In genomic region chr10:69211560-69211959, GRCm38 (mm10) we compare ENCODE assay signal across 8 mouse cellular contexts. TPM values are rescaled to one million over a fixed set of nuclear protein-coding genes. Genes with fewer than 3 reads are reported as not detected.
DNase-seq lines count a peak whose midpoint lies in the region; ATAC-seq and TF ChIP-seq lines count a peak whose summit lies in the region.

No protein-coding gene starts in this region.

- no peak for ATAC-seq in kidney, postnatal 0 days (replicated peaks; ENCODE audit: low FRiP score, low read depth)
- ATAC-seq in megakaryocyte progenitor cell, adult 5-6 weeks (replicated peaks; ENCODE audit: poor library complexity): peak; percentile 65
- no peak for ATAC-seq in inflammation-experienced regulatory T-cells, adult 6 months

- no peaks in the 10 kb centered on the region for H3K9me3 ChIP-seq in kidney, postnatal 0 days (replicated peaks; ENCODE audit: low read length)

- H3K4me3 ChIP-seq in C2C12 (ENCODE audit: insufficient read depth, poor library complexity, severe bottlenecking): peak overlapping the region; percentile 74
- peak overlapping the region; percentile 70 for H3K4me3 ChIP-seq in kidney, postnatal 0 days (replicated peaks; ENCODE audit: low read depth, low read length)

- H3K9ac ChIP-seq in kidney, postnatal 0 days (ENCODE audit: low read depth, low read length): peak overlapping the region; percentile 82; the same call in 1 of the 2 replicates

- H3ac ChIP-seq in C2C12 (ENCODE audit: control insufficient read depth, insufficient read length, low read depth): peak overlapping the region; percentile 71

- H3K36me3 ChIP-seq in C2C12 (ENCODE audit: control insufficient read depth, insufficient read depth): peaks cover 10% of the 10 kb centered on the region
- H3K36me3 ChIP-seq in kidney, postnatal 0 days (ENCODE audit: insufficient read depth, low read length): 0 out of 2 replicates have a peak, but pooled peaks cover 3% of the 10 kb centered on the region

- peak; percentile 73 for DNase-seq in adrenal gland, adult 8-10 months
- DNase-seq in heart, adult 18-20 months: peak; percentile 74 to 80
- DNase-seq in kidney, postnatal 0 days (ENCODE audit: low spot score): peak; percentile 40
- DNase-seq in left cerebral cortex, adult 9 months (ENCODE audit: low spot score in 2 of 2): no peak
- DNase-seq in layer of hippocampus, adult 8-10 months (ENCODE audit: low spot score in 2 of 2): no peak

- no peaks in the 10 kb centered on the region for H3K27me3 ChIP-seq in C2C12 (ENCODE audit: control insufficient read depth, insufficient read depth, insufficient read length)
- H3K27me3 ChIP-seq in kidney, postnatal 0 days (ENCODE audit: insufficient read depth, low read length): no peaks in the 10 kb centered on the region

- TF ChIP-seq CTCF in C2C12 (IDR thresholded peaks at IDR 0.05; ENCODE audit: control insufficient read depth, insufficient read depth, insufficient read length): no peak
- TF ChIP-seq CTCF in kidney, postnatal 0 days (IDR thresholded peaks at IDR 0.05; ENCODE audit: low read depth): no peak

- H3K4me1 ChIP-seq in kidney, postnatal 0 days (replicated peaks; ENCODE audit: insufficient read depth, low read length): peaks cover 15% of the 10 kb centered on the region; the same call in 1 of the 2 replicates

- H3K79me3 ChIP-seq in C2C12 (ENCODE audit: low read depth): peaks cover 12% of the 10 kb centered on the region

- 43% methylated on average over 8 of the region's 8 CpGs for WGBS in kidney, postnatal 0 days

- H3K79me2 ChIP-seq in C2C12 (ENCODE audit: control insufficient read depth, insufficient read depth): peaks cover 24% of the 10 kb centered on the region

- peak overlapping the region; percentile 92 for H3K4me2 ChIP-seq in kidney, postnatal 0 days (ENCODE audit: low read length)

- peak overlapping the region; percentile 96 for H3K27ac ChIP-seq in kidney, postnatal 0 days

TF ChIP-seq in C2C12, 6 proteins besides CTCF, POLR2A, EP300 and RAD21:
- TF ChIP-seq MYOD1 (IDR thresholded peaks at IDR 0.05; ENCODE audit: control insufficient read depth, insufficient read length, low read depth) (no peak), MYOG (IDR thresholded peaks at IDR 0.05; ENCODE audit: control insufficient read depth, extremely low read depth, insufficient read length) (no peak), FOSL1 (IDR thresholded peaks at IDR 0.05; ENCODE audit: insufficient read depth, low read length, poor library complexity, severe bottlenecking) (no peak), MAX (IDR thresholded peaks at IDR 0.05) (no peak), CEBPB (IDR thresholded peaks at IDR 0.05; ENCODE audit: low read depth) (no peak), USF1 (IDR thresholded peaks at IDR 0.05; ENCODE audit: low read depth) (no peak)
TF ChIP-seq in C2C12: peak in this region for 0.

RNA-seq across cellular contexts. Expression of gene A930033H14Rik, which starts 1.3 kb away (rescaled TPM):
- 0.48 TPM for polyA plus RNA-seq in C2C12 (2012; fragmentation: generic; extraction: Trizol)
- 1 to 10 TPM; 2.0 to 4.5 (median 3.5) TPM for total RNA-seq in adrenal gland, adult 8-10 months (2022)
- total RNA-seq in heart, adult 18-20 months (2021): under 1 TPM; 0.72 to 0.85 TPM
- 2.3 and 2.9 TPM in 2 replicates for polyA plus RNA-seq in kidney, postnatal 0 days (2015; fragmentation: Nextera tagmentation; extraction: Ambion mirVana)
- total RNA-seq in megakaryocyte progenitor cell, adult 5-6 weeks (2015): 2.9 and 3.0 TPM in 2 replicates
- 1.6 and 1.7 TPM in 2 replicates for total RNA-seq in megakaryocyte progenitor cell, adult 5-6 weeks (2017)
- polyA plus RNA-seq in inflammation-experienced regulatory T-cells, adult 6 months (2017; shearing (Covaris generic)): not detected
- 1 to 10 TPM; 2.0 to 2.9 (median 2.2) TPM for total RNA-seq in layer of hippocampus, adult 8-10 months (2022)

Comparison
In these comparisons a context has a peak if more than half of its experiments do, and no peak if none do; other contexts are left out.
1. DNase-seq: peak in adrenal gland, adult 8-10 months (single experiment), heart, adult 18-20 months (2 of 2) and kidney, postnatal 0 days (single experiment); none in left cerebral cortex, adult 9 months (0 of 2) and layer of hippocampus, adult 8-10 months (0 of 2).